Mouse (Mus musculus) ES-Bruce4 (cell line): ENCODE results near the gene Htr1d.

Experiments
- CTCF ChIP-seq: IDR thresholded peaks from one replicate; pipeline ENCODE4 v1.8.1; 2011; ENCODE audit warnings: low read depth, low read length
- EP300 ChIP-seq: IDR thresholded peaks from 2 replicates; pipeline ENCODE4 v1.6.1; 2011; ENCODE audit warnings: low read depth, low read length; ENCODE audit not compliant: insufficient read depth
- POLR2A ChIP-seq: IDR thresholded peaks from one replicate; pipeline ENCODE4 v1.8.1; 2011; ENCODE audit warnings: low read length; ENCODE audit not compliant: insufficient read depth

GRCm38 (mm10) chr4:136450271-136450670, 26.9 kb downstream of the Htr1d start:
- TF ChIP-seq POLR2A = no peak
- no peak for TF ChIP-seq CTCF
- no peak for TF ChIP-seq EP300
